Mouse (Mus musculus): ENCODE results near the gene St3gal6. TPM values are rescaled to one million over a fixed set of nuclear protein-coding genes. Genes with fewer than 3 reads are reported as not detected.
A peak's percentile ranks its signal among the peaks of the same experiment; 100 is the strongest.

St3gal6 gene
- total and polyA plus RNA-seq, 3 experiments, result 167 to 420 (median 240) TPM

DNA sequence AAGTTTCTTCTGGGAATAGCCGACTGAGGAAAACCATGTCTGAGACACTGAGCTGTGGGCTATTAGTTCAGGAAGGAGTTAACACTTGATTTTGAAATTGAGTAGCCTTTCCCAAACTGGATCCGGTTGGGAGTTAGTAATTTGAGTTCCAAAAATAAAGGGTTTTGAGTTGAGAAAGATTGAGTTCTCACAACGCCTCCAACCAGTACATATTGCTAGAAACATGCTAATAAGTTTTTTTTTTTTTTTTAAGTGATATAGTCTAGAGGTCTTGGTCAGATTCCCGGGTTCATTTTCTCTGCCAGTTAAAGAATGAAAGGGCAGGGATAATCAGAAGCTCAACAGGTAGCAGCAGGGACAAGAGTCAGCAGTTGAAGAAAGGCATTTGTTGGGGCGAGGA, 11.2 kb upstream of the St3gal6 start:
- H3K4me2 ChIP-seq (ENCODE audit: insufficient read depth, low read depth, poor library complexity, severe bottlenecking), result 0 out of 2 replicates have a peak overlapping the region, but pooled peaks have one; percentile 24
- peaks cover 16 to 40% of the 10 kb centered on the region in 2 experiments for H3K4me1 ChIP-seq (ENCODE audit: control insufficient read depth in 1 of 2, insufficient read depth in 2 of 2)
- no peak overlapping the region for H3K9ac ChIP-seq (ENCODE audit: insufficient read depth, low read depth)
- H3K4me3 ChIP-seq (replicated peaks in 1 of 3; ENCODE audit: low read depth in 2 of 3, low read length in 2 of 3, poor library complexity in 1 of 3), result no peak overlapping the region
- TF ChIP-seq MAX (IDR thresholded peaks at IDR 0.05; ENCODE audit: low read length) (no peak), ZNF384 (IDR thresholded peaks at IDR 0.05; ENCODE audit: low read depth, low read length) (peak; percentile 67)
- dilution Hi-C loops (cut with MboI; ENCODE audit: extremely low pct_ligation_motif_present, extremely low pct_unique_long_range_greater_than_20kb, low sequenced_read_pairs) (no loop called here), in situ Hi-C loops (cut with MboI; ENCODE audit: low pct_ligation_motif_present, low pct_unique_long_range_greater_than_20kb, low sequenced_read_pairs) (no loop called here)
- no peaks in the 10 kb centered on the region for H3K27me3 ChIP-seq (replicated peaks)
- H3K36me3 ChIP-seq (replicated peaks in 1 of 2; ENCODE audit: control insufficient read depth in 1 of 2, insufficient read depth in 1 of 2, low read length in 1 of 2), result no peaks in the 10 kb centered on the region
- H3K27ac ChIP-seq (ENCODE audit: insufficient read depth, low read depth), result no peak overlapping the region
- no peaks in the 10 kb centered on the region; the same call in 1 of the 2 replicates for H3K79me2 ChIP-seq (replicated peaks; ENCODE audit: control insufficient read depth, extremely low read depth, insufficient read depth, poor library complexity, severe bottlenecking)
- H3K9me3 ChIP-seq (replicated peaks; ENCODE audit: low read length), result peaks cover 2% of the 10 kb centered on the region
- no peak for DNase-seq (ENCODE audit: extremely low read depth)

DNA sequence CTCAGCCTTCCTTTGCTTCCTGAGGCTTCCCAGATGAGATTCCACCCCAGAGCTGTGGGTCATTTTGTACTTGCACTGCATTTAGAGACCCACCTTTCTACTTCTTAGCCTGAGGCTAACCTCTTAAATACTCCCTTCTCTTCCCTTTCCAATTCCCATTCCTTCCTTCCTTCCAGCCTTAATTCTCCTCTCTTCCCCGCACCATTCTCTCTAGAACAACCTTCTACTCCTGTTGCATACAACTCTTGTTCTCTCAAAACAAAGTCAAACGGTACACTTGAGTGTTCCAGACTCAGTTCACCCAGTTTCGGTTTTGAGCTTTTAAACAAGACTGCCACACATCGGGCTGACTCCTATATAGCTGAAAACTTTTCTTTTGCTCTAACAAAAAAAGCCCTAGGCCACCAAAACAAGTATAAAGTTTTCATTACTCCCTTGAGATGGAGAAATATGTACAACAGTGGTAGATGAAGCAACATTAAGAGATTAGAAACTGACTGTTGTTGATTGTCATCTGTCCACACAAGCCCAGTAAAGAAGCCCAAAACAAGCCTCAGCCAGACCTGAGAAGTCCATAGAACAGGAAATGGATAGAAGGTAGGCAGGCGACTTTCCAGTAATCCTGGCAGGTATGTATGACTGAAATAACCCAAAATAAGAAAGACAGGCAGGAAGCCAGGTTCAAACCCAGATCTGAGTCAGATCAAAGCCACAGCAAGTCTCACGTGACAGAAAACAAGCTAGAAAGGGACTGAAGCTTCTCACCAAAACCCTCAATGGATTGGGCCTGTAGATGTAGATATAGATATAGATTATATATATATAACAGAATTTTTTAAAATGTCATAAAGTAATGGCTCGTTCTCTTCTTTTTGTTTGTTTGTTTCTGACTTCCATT, 10.5 kb upstream of the St3gal6 start:
- TF ChIP-seq JUN (IDR thresholded peaks at IDR 0.05; ENCODE audit: insufficient read depth, low read depth, low read length) (no peak), CHD1 (IDR thresholded peaks at IDR 0.05; ENCODE audit: low read depth, low read length) (peak; percentile 93), BHLHE40 (IDR thresholded peaks at IDR 0.05; ENCODE audit: low read depth, low read length) (peak; percentile 93), JUND (conservative IDR thresholded peaks at IDR 0.05; ENCODE audit: low read depth, low read length) (no peak), RAD21 (IDR thresholded peaks at IDR 0.05; ENCODE audit: low read depth, low read length) (peak; percentile 40), EP300 (IDR thresholded peaks at IDR 0.05; ENCODE audit: low read length) (peak; percentile 45; the same call in 1 of the 2 replicates), MEF2A (IDR thresholded peaks at IDR 0.05; ENCODE audit: borderline replicate concordance, low read depth, low read length) (peak; percentile 59), USF2 (conservative IDR thresholded peaks at IDR 0.05; ENCODE audit: low read depth, low read length) (peak; percentile 51; the same call in 1 of the 2 replicates), MAX (IDR thresholded peaks at IDR 0.05; ENCODE audit: low read length) (no peak), CTCF (conservative IDR thresholded peaks at IDR 0.05 in 1 of 2, IDR thresholded peaks at IDR 0.05 in 1 of 2; ENCODE audit: low read depth in 2 of 2, low read length in 2 of 2) (peak in 1 of 2 experiments; percentile 38; a peak in 2 of 4 replicates), USF1 (IDR thresholded peaks at IDR 0.05; ENCODE audit: low read depth, low read length) (peak; percentile 63), MYC (IDR thresholded peaks at IDR 0.05; ENCODE audit: low read depth, low read length) (no peak), GABPA (IDR thresholded peaks at IDR 0.05; ENCODE audit: insufficient replicate concordance, low read depth, low read length) (no peak), IRF4 (IDR thresholded peaks at IDR 0.05; ENCODE audit: low read depth, low read length) (peak; percentile 66; the same call in 1 of the 2 replicates), SIN3A (IDR thresholded peaks at IDR 0.05; ENCODE audit: low read length) (0 out of 2 replicates have a peak, but pooled peaks have one; percentile 46), TBP (conservative IDR thresholded peaks at IDR 0.05; ENCODE audit: low read depth, low read length) (no peak)
- Histone ChIP-seq H3K4me1 (ENCODE audit: control insufficient read depth in 1 of 2, insufficient read depth in 2 of 2) (peaks cover 16 to 40% of the 10 kb centered on the region in 2 experiments), H3K27me3 (replicated peaks) (no peaks in the 10 kb centered on the region)

More for the DNA sequence above, 10.5 kb upstream of the St3gal6 start:
- H3K9me3 ChIP-seq (replicated peaks; ENCODE audit: low read length), result peaks cover 2% of the 10 kb centered on the region
- peak overlapping the region; percentile 92 for H3K4me2 ChIP-seq (ENCODE audit: insufficient read depth, low read depth, poor library complexity, severe bottlenecking)
- peak overlapping the region; percentile 72 for H3K9ac ChIP-seq (ENCODE audit: insufficient read depth, low read depth)
- H3K79me2 ChIP-seq (replicated peaks; ENCODE audit: control insufficient read depth, extremely low read depth, insufficient read depth, poor library complexity, severe bottlenecking), result no peaks in the 10 kb centered on the region; the same call in 1 of the 2 replicates
- peak overlapping the region; percentile 5; the same call in 1 of the 2 replicates for H3K27ac ChIP-seq (ENCODE audit: insufficient read depth, low read depth)
- dilution Hi-C loops (cut with MboI; ENCODE audit: extremely low pct_ligation_motif_present, extremely low pct_unique_long_range_greater_than_20kb, low sequenced_read_pairs), result no loop called here
- DNase-seq (ENCODE audit: extremely low read depth), result no peak
- no peaks in the 10 kb centered on the region for H3K36me3 ChIP-seq (replicated peaks in 1 of 2; ENCODE audit: control insufficient read depth in 1 of 2, insufficient read depth in 1 of 2, low read length in 1 of 2)
- H3K4me3 ChIP-seq (replicated peaks in 1 of 3; ENCODE audit: low read depth in 2 of 3, low read length in 2 of 3, poor library complexity in 1 of 3), result peak overlapping the region in 1 of 3 experiments; percentile 7
- in situ Hi-C loops (cut with MboI; ENCODE audit: low pct_ligation_motif_present, low pct_unique_long_range_greater_than_20kb, low sequenced_read_pairs), result no loop called here

All from CH12.LX (cell line).